Mouse (Mus musculus): ENCODE results near the gene Deaf1.

- TF ChIP-seq CTCF (IDR thresholded peaks at IDR 0.05) (no peak), EP300 (IDR thresholded peaks at IDR 0.05) (no peak)
Observed at GRCm38 (mm10) chr7:141292583-141293388, 34.7 kb downstream of the Deaf1 start.

Data from lung, postnatal 0 days (tissue).